Mouse (Mus musculus) frontal cortex, postnatal 14 days (tissue): ENCODE measurements around the gene Zfp326.

Experiments
- DNase-seq, 2 experiments: peaks; one replicate each; pipeline ENCODE4 v3.0.0; 2022; ENCODE audit warnings: low spot score in 2 of 2

The Zfp326 gene

GRCm38 (mm10) chr5:105867427-105867826, 8.9 kb upstream of the Zfp326 start:
- no peak for DNase-seq

GRCm38 (mm10) chr5:105867841-105868447, 8.4 kb upstream of the Zfp326 start:
- DNase-seq = no peak

GRCm38 (mm10) chr5:105868593-105868992, 7.8 kb upstream of the Zfp326 start:
- DNase-seq = peak; percentile 66 to 86

- DNase-seq = no peak
Measured at GRCm38 (mm10) chr5:105869739-105870138, 6.6 kb upstream of the Zfp326 start.

GRCm38 (mm10) chr5:105871140-105871539, 5.2 kb upstream of the Zfp326 start:
- DNase-seq = no peak

GRCm38 (mm10) chr5:105872176-105872575, 4.2 kb upstream of the Zfp326 start:
- DNase-seq = no peak

- no peak for DNase-seq
Measured at GRCm38 (mm10) chr5:105872916-105873315, 3.4 kb upstream of the Zfp326 start.

GRCm38 (mm10) chr5:105873774-105874173, 2.6 kb upstream of the Zfp326 start:
- no peak for DNase-seq

GRCm38 (mm10) chr5:105874476-105874875, 1.9 kb upstream of the Zfp326 start:
- DNase-seq = no peak

GRCm38 (mm10) chr5:105876925-105877774, 785 bp downstream of the Zfp326 start:
- DNase-seq = no peak

- no peak for DNase-seq
Measured at GRCm38 (mm10) chr5:105887317-105887716, 11.0 kb downstream of the Zfp326 start.

GRCm38 (mm10) chr5:105898161-105898560, 21.8 kb downstream of the Zfp326 start:
- no peak for DNase-seq

- no peak for DNase-seq
Measured at GRCm38 (mm10) chr5:105909209-105909608, 32.8 kb downstream of the Zfp326 start.

- DNase-seq = no peak
Measured at GRCm38 (mm10) chr5:105909671-105910070, 33.3 kb downstream of the Zfp326 start.

GRCm38 (mm10) chr5:105911498-105911897, 35.1 kb downstream of the Zfp326 start:
- no peak for DNase-seq

GRCm38 (mm10) chr5:105917398-105917797, 41.0 kb downstream of the Zfp326 start:
- no peak for DNase-seq

GRCm38 (mm10) chr5:105918289-105918688, 41.9 kb downstream of the Zfp326 start:
- no peak for DNase-seq

- no peak for DNase-seq
Measured at GRCm38 (mm10) chr5:105922818-105923487, 46.6 kb downstream of the Zfp326 start.

- DNase-seq = no peak
Measured at GRCm38 (mm10) chr5:105924347-105924746, 48.0 kb downstream of the Zfp326 start.

- DNase-seq = no peak
Measured at GRCm38 (mm10) chr5:105925568-105926255, 49.3 kb downstream of the Zfp326 start.

GRCm38 (mm10) chr5:105930282-105930681, 53.9 kb downstream of the Zfp326 start:
- no peak for DNase-seq

GRCm38 (mm10) chr5:105932392-105932791, 56.0 kb downstream of the Zfp326 start:
- DNase-seq = no peak
